Mouse (Mus musculus): ENCODE measurements around the gene Tmem189.

The Tmem189 gene

DNA sequence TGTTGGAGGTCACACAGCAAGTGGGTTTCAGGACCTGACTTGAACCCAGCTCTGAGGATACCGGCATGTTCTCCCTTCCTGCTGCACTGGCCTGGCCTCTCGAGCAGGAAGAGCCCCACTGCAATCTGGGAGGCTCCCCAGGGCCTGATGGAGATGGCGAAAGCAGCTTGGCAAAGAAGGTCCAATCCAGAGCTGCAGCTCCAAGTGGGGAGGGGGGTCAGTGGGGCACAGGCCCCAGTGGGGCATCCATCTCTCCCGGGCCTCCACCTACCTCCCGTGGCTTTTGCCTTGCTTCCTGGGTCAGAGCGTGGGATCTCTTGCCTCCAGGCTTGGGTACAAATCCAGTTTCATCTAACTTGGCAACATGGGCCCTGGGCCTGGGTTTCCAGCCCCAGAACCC, 12.5 kb upstream of the Tmem189 start:
- in situ Hi-C loops (cut with MboI, MseI) = no loop called here

DNA sequence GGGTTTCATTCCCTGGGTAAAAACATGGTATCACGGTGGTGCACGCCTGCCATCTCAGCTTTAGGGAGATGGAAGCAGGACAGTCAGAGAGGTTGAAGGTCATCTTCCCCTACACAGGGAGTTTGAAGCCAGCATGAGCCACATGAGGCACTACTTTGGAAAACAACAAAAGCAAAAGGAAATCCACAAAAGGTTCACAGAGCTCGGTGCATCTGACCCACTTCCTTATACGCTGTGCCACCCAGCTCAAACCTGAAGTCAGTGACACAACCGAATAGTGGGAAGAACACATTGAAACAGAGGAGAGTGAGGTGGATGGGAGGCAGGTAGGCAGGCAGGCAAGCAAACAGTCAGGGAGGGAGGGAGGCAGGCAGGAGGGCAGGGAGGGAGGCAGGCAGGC, 11.8 kb upstream of the Tmem189 start:
- in situ Hi-C loops (cut with MboI, MseI) = no loop called here

DNA sequence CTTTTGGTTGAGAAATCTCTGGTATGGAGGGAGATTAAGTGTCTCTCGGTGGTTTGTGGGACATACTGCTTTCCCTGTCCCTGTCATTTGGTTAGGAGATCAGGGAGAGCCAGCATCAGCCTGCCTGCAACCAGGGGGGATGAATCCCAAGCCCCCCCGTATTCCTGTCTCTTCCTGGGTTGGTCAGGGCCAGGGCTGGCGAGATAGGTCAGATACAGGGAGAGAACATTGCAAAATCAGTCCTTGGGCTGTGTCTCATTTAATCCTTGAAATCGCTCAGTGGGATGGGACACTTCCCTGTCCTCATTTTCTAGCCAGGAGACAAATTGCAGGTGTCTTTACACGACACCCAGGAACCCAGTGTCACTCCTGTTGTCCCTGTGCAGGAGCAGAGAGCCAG, 10.4 kb upstream of the Tmem189 start:
- in situ Hi-C loops (cut with MboI, MseI) = no loop called here

DNA sequence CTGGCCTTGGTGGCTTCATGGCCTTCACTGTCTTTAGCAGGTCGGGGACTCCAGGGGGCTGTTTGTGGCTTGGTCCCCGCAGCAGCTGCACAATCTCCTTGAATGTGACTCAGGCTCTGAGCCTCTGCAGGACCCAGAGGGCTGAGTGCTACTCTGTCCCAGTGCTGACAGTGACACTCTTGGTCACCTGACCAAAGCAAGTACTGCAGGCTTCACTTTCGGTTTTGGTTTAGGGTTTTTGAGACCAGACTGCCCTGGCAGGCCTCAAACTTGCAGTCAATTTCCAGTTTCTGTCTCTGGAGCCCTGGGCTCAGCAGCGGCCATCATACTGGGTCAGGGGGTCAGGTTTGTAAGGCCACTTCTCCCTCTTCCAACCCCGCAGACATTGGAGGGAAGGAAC, 8.3 kb upstream of the Tmem189 start:
- in situ Hi-C loops (cut with MboI, MseI) = no loop called here

DNA sequence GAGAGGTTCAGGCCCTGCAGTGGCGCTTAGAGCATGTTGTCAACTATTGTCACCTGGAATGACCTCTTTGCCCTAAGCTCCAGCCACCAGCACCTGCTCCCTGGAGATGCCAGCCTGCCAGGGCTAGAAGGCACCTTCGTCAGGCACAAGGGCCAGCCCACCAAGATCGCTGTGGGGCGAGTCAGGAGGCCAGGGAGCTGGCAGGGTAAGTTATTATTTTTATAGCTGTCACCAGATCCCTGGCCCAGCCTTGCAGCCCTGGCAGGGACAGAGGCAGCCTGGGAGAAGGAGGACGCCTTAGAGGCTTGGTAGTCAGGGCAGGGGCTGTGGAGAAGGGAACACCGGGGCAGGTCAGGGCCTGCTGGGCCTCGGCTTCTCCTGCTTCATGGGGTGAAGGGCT, 6.5 kb upstream of the Tmem189 start:
- in situ Hi-C loops (cut with MboI, MseI) = no loop called here

DNA sequence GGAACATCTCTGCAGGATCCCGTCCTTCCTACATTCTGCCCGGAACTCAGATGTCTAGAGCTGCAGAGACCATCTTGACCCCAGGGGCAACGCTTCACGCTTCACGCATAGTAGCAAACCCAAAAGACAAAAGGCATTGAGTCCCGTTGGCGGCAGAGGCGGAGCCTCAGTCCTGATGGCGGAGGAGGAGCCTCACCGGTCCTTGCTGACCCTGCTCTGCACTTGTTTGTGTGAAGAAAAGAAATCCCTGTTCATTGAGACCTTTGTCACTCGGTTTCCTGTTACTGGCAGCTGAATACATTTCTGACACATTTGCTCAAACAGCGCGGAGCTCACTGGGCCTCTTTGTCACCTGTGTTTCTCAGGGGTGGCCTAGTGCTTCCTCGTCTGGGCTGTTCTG, 5.9 kb upstream of the Tmem189 start:
- in situ Hi-C loops (cut with MboI, MseI) = no loop called here

DNA sequence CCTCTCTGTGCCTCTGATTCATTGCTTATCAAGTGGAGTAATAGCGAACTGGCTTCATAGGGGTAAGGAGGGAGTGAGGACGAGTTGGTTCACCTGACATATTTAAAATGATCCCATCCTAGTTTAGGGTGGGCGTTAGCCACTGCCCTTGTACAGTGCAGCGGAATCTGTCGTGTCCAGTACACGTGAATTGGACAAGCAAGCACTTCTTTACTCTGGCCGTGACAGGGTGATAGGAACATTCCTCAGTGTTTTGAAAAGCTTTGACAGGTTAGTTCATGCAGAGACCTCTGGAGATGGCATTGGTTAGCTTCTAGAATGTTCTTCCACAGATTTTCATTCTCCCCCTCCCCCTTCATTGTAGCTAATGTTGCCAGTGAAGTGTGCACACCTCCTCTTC, 5.3 kb upstream of the Tmem189 start:
- in situ Hi-C loops (cut with MboI, MseI) = no loop called here

DNA sequence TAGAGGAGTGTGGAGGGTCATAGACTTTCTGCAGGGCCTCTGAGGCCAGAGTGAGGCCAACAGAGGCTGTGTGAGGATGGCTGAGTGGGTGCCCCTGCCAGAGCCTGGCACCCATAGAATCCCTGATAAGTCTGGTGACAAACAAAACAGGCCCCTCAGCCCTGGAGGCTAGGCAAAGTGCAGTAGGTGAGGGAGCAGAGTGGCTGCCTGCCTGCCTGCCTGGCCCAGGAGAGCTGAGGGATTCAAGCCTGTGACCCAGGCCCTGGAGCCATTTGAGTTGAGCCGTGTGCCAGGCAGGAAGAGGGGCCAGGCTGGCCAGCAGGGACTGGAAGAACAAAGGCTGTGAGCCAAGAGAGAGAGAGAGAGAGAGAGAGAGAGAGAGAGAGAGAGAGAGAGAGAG, 4.6 kb upstream of the Tmem189 start:
- in situ Hi-C loops (cut with MboI, MseI) = no loop called here

DNA sequence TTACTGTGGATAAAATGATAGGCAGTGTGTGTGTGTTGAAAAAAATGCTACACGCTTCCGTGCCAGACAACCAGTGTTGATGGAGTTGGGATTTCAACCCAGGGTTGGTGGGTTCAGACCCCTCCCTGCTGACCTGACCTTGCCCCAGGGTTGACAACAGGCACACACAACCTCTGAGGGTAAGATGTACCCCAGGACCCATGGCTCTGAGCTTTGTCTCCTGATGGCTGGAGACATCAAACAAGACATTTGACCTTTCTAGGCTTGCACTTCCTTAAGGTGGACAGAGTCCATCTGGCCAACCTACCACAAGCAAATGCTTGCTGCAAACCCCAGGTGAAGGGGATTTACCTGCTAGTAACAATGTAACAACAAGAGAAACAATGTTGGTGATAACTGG, 3.9 kb upstream of the Tmem189 start:
- in situ Hi-C loops (cut with MboI, MseI) = no loop called here

DNA sequence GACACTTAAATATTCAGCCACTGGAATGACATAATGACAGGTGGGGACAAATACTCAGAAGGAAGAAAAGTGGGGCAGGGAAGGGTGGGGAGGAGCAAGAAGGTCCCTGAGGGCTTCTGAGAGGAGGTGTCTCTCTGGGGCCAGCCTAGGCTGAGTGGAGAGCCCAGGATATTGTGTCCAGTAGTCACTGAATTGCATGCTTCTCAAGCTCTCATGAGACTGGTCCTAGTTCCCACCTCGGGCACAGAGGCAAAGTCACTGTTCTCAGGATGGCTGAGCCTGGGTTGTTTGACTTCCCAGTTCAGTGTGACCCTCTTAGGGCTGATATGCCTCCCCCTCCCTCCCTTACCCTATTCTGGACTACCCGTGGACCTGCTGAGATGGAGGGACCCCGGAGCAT, 3.2 kb upstream of the Tmem189 start:
- in situ Hi-C loops (cut with MboI, MseI) = no loop called here

DNA sequence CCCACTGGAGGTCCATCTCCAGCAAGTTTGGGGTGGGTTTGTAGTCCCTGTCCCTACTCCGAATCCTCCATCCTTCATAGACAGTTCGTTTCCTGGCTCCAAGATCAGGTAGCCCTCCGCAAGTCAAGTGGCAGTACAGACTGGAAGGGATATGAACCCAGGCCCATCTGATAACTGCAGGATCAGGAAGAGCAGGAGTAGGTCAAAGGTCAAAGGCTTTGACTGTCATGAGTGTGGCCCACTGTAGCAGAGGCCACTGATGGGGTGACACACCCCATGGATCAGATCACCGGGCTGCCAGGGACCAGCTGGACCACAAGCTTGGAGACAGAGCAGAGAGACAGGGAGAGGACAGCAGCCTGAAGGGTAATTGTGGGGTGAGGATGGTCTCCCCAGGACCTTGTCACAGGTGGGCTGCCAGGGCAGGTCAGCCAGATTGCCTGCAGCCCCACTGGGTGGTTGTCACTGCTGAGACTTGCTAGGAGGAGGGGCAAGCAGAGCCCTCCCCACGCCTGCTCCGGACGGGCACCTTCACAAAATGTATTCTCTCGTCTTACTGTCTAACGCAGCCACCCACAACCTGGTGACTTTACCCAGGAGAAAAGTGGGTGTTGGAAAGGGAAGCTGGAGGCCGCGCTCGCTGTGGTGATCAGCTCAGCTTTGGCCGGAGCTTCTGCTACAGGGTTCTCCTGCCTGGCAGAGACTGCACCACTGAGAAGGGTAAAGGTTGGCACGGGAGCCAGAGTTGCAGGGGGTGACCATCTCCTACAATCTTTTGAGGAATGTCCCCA, 2.4 kb upstream of the Tmem189 start:
- in situ Hi-C loops (cut with MboI, MseI) = no loop called here

DNA sequence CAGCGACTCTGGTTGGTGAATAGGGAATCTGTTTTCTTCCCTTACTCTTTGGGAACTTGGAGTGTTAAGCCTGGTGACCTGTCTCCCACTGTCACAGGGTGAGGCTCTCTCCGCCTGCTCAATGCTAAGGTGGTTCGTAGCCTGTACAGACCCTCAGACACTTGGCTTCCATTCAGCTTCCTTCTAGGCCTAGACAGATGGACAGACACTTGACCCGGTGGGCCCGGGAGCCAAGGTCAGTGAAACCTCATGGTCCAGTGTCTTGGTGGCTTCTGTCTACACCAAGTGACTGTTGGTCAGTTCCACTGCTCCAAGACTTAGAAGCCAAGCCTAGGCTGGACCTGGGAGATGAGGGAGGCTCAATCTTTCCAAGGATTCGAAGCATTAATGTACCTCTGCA, 1.8 kb upstream of the Tmem189 start:
- in situ Hi-C loops (cut with MboI, MseI) = no loop called here

DNA sequence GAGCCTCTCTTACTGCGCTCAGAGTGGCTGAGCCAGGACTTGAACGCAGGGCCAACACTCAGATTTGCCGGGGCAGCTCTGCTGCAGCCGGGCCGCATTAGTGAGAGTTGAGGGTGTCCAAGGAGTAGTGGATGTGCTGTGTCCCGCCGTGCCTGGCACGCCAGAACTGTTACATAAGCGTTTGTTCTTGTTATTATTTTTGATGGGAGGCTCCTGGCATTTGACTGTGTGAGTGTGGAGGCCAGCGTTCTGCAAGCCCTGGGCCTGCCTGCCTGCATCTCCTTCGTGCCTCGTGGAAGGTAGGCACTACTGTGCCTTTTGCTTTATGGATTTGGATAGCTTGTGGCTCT, 1.3 kb upstream of the Tmem189 start:
- in situ Hi-C loops (cut with MboI, MseI) = no loop called here

DNA sequence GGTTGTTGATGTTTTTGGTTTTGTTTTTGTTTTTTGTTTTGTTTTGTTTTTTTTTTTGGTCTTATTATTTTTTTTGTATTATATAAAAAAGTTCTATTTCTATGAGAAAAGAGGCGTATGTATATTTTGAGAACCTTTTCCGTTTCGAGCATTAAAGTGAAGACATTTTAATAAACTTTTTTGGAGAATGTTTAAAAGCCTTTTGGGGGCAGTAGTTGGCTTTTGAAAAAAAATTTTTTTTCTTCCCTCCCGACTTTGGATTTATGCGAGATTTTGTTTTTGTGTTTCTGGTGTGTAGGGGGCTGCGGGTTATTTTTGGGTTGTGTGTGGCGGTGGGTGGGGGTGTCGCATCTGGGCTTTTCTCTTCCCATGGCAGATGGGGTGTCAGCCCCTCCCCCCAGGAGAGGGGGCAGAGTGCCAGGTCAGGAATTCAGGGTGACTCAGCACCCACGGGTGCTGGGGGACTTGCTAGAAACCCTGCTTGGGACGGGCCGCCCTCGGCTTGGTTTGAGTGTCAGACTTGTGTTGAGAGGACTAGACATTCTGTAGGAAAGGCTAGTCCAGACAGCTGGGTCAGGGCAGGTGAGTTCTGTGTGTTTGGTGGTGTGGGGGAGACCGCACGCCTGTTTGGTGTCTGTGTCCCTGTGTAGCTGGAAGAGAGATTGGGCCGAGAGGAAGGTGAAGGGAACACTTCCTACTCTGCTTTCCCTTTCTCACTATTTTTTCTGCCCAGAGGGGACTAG, 768 bp upstream of the Tmem189 start:
- in situ Hi-C loops (cut with MboI, MseI) = no loop called here

DNA sequence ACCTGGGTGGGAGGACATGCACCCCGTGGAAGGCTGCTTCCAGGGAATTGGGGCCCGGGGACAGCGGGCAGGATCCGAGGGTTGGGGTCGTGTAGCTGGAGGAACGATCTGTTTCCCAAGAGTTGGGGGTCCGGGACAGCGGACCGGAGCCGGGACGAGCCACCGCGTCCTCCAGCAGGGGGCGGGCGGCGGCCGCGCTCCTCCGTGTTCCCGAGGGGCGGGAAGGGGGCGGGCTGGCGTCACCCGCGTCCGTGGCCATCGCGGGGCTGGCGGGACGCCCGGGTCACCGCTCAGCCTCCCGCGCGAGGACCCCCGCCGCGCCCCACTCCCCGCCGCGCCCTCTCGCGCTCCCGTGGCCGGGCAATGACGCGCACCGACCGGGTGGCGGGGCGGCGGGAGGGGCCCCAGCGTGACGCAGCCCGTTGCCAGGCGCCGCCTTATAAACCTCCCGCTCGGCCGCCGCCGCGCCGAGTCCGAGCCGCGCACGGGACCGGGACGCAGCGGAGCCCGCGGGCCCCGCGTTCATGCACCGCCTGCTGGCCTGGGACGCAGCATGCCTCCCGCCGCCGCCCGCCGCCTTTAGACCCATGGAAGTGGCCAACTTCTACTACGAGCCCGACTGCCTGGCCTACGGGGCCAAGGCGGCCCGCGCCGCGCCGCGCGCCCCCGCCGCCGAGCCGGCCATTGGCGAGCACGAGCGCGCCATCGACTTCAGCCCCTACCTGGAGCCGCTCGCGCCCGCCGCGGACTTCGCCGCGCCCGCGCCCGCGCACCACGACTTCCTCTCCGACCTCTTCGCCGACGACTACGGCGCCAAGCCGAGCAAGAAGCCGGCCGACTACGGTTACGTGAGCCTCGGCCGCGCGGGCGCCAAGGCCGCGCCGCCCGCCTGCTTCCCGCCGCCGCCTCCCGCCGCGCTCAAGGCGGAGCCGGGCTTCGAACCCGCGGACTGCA, 847 bp downstream of the Tmem189 start, which contains the start of gene Cebpb:
Gene Cebpb (plus strand): TSS at position 418 of the 954 bp plus-strand sequence.
- in situ Hi-C loops (cut with MboI, MseI) = loop anchor here (5.0 kb wide), 3 partner anchors 79 to 209 kb away; no protein-coding TSS in a partner anchor

DNA sequence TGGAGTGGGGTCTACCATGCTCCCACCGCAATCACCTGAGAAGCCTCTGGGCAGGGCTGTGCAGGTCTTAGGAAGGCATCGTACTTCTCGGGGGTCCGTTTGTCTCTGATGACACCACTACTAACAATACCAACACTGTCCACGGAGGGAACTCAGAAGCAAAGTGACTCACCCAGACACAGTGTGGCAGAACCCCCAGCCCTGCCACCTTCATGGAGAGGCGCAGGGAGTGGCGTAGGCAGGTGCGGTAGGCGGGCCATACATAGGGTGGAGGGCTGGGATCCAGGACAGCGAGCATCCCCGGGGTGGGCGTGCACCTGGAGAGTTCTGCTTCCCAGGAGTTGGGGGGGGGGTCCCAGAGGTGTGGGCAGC, 1.5 kb downstream of the Tmem189 start:
- in situ Hi-C loops (cut with MboI, MseI) = loop anchor here (5.0 kb wide), 3 partner anchors 79 to 209 kb away; no protein-coding TSS in a partner anchor

DNA sequence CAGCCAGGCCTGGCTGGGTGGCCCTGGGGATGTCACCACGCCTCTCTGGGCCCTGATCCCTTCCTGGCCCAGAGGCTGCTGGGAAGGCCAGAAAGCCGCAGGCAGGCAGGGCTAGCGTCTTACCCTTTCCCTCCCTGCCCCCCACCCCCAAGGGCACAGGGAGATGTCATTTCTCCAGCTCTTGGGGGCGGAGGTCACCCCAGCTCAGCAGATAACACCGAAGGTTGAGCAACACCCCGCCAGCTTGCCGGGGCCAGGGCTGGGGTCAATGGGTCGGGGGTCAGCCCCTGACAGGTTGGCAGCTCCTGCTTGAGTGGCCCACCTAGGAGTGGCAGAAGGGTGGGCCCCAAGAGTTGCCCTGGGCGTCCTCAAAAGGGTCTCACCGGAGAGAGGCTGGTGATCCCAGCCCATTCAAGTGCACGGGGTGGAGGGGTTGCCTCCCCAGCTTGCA, 1.9 kb downstream of the Tmem189 start:
- in situ Hi-C loops (cut with MboI, MseI) = loop anchor here (5.0 kb wide), 3 partner anchors 80 to 210 kb away; no protein-coding TSS in a partner anchor

DNA sequence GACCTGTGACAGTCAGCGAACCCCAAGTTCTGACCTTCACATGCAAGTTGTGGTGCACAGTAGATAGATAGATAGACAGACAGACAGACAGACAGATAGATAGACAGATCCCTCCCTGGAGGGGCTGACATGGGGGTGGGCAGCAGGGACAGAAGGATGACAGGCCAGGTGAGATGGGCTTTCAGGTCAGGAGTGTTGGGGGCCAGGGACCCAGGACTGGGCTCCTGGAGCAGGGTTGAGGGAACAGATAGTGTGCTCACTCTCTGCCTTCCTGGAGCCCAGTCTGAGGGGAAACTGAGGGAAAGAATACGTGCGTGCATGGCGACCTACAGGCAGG, 2.4 kb downstream of the Tmem189 start:
- in situ Hi-C loops (cut with MboI, MseI) = loop anchor here (5.0 kb wide), 3 partner anchors 80 to 210 kb away; no protein-coding TSS in a partner anchor

DNA sequence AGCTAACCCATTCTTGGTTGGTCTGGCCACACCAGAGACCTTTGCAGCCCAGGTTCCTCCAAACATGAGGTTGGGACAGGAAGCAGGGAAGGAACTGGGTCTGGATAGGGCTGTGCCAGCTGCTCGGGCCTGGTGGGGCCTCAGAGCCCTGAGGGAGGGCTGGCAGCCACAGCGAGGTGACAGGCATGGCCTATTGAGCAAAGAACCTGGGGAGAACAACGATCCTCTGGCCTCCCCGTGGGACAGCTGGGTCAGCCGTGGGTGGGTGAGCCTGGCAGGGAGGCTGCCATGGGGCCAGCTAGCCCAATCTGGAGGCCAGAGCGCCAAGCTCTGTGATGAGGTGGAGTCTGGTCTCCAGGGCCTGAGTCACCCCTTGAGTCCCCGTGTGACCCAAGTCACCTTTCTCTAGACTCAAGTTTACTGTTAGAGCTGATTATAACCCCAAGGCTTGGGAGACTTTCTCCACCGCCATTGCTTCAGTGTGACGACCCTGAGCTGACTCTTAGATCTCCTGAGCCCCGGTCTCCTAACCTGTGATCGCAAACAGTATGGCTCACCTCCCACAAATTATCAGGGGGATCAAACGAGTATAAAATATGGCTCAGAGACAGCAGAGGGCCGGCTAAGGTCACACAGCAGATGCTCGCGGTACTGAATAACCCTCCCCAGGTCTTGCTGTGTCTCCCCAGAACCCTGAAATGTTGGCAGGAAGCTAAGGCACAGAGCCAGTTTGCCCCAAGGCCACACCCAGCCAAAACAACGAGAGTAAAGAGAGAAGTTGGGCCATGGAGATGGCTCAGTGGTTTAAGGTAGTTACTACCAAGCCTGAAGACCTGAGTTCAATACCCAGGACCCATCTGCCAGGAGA, 3.0 kb downstream of the Tmem189 start:
- in situ Hi-C loops (cut with MboI, MseI) = loop anchor here (5.0 kb wide), 3 partner anchors 81 to 211 kb away; no protein-coding TSS in a partner anchor

DNA sequence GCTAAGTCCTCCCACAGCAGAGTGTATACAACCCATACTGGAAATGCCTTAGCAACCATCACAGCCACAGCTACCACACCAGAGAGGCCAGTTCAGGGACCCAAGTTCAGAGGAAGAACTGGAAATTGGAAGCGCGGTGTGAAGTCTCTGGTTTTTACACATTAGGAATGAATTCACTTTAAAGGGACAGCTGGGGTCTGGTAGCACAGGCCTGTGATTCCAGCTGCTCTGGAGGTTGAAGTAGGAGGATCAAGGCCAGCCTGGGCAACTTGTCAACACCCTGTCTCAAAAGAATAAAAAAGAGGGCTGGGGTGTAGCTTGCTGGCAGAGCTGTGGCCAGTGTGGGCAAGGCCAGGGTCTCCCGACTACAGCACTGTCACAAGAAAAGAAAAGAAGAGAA, 3.8 kb downstream of the Tmem189 start:
- in situ Hi-C loops (cut with MboI, MseI) = loop anchor here (5.0 kb wide), 3 partner anchors 81 to 211 kb away; no protein-coding TSS in a partner anchor

DNA sequence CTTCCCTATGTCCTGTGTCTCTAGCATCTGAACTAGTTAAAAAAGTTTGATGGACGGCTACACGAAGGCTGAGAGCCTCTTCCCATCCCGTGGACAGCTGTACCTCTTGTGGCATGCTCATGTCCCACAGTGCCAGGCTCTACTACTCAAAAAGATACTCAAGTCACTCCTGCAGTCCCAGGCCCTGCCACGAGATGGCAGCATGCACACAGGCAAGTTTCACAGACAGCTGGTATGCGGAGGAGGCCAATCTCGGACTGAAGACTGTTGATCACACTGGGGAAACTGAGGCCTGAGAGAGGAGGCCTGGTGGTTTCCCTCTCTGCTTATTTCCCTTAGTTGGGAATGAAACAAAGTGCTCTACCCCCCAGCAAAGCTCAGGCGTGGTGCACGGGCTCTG, 4.5 kb downstream of the Tmem189 start:
- in situ Hi-C loops (cut with MboI, MseI) = loop anchor here (5.0 kb wide), 3 partner anchors 82 to 212 kb away; no protein-coding TSS in a partner anchor
